Mouse (Mus musculus) hindbrain, embryonic 15.5 days (tissue): ENCODE data around the gene Trpt1. TPM values are rescaled to one million over a fixed set of nuclear protein-coding genes. Genes with fewer than 3 reads are reported as not detected.

Source experiments
- ATAC-seq: fragments of 200-750 bp; cut with Nextera tagmentation; 2 replicates; pipeline ENCODE4 v1.8.0; 2017; ENCODE audit warnings: low read depth, moderate number of reproducible peaks, moderate TSS enrichment; ENCODE audit not compliant: low FRiP score
- H3K27ac ChIP-seq: fragments of 300-500 bp; sonication (generic); replicated peaks from 2 replicates; pipeline ENCODE4 v1.5.1; 2015; ENCODE audit warnings: mild to moderate bottlenecking, inconsistent platforms
- H3K27me3 ChIP-seq: fragments of 300-500 bp; sonication (generic); 2 replicates; pipeline ENCODE4 v1.6.1; 2015; ENCODE audit warnings: control low read depth, inconsistent platforms
- H3K36me3 ChIP-seq: fragments of 300-500 bp; sonication (generic); 2 replicates; pipeline ENCODE4 v1.6.1; 2015; ENCODE audit warnings: control low read depth, inconsistent platforms
- H3K4me1 ChIP-seq: fragments of 300-500 bp; sonication (generic); replicated peaks from 2 replicates; pipeline ENCODE4 v1.6.1; 2015; ENCODE audit warnings: control low read depth, inconsistent platforms
- H3K4me2 ChIP-seq: fragments of 300-500 bp; sonication (generic); 2 replicates; pipeline ENCODE4 v1.6.1; 2015; ENCODE audit warnings: moderate library complexity, mild to moderate bottlenecking, inconsistent platforms
- H3K4me3 ChIP-seq: fragments of 300-500 bp; sonication (generic); 2 replicates; pipeline ENCODE4 v1.5.1; 2015; ENCODE audit warnings: mild to moderate bottlenecking, inconsistent platforms
- H3K9ac ChIP-seq: fragments of 300-500 bp; sonication (generic); 2 replicates; pipeline ENCODE4 v1.6.1; 2015; ENCODE audit warnings: inconsistent platforms
- H3K9me3 ChIP-seq: fragments of 300-500 bp; sonication (generic); 2 replicates; pipeline ENCODE4 v1.6.1; 2016; ENCODE audit warnings: control low read depth, inconsistent platforms
- WGBS: fragments of 180-500 bp; shearing (Covaris S2); methylation state at CpG from one replicate; pipeline ENCODE4 v1.1.7; 2015; 5-methylcytosine and 5-hydroxymethylcytosine counted together
- polyA plus RNA-seq: library from polyadenylated mRNA; unstranded; fragments of >200 nt; fragmentation: Nextera tagmentation; extraction: Ambion mirVana; gene quantifications from 2 replicates; pipeline ENCODE4 v1.2.1, GENCODE M21; 2015

Trpt1 gene
- polyA plus RNA-seq, 1 experiment from 2014 or later: 21.8 TPM

DNA sequence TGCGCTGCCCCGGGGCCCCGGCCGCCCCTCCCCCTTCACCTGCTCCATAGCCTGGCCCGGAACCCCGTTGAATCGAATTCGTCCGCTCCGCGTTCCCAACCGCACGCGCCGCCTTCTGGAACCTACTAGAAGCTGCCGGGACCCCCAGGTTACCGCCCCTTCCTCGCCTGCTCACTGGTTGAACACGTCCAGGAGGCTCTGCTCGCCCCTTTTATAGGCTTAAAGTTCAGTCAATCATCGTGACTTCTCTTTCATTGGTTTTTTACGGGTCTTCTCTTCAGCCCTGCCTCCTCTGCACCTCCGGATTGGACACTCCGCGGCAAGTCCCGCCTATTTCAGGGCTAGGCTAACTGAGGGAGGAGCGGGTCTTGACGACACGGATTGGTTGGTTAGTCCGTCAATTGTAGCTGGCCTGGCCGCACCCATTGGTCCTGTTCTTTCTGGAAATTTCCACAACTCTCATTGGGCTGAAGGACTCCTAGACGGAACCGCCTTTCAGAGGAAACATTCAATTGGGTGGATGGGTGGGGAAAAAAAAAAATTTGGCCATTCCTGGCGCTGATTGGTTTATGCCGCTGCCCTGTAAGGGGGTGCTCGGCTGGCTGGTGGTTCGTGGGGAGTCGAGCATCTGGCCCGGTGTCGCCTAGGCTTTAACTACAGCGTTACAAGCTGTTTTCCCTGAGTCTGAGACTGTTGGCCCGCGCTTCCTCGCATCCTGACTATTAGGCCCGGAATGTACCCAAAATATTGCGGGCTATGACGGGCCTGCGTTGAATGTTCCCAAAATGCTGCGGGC is 44.1 kb downstream of the Trpt1 start, which contains the start of gene Stip1:
Gene Stip1, minus strand, starts transcription at position 127 of the 796 bp plus-strand sequence.
- ATAC-seq: peak; percentile 99
- H3K36me3 ChIP-seq: peaks cover 5% of the 10 kb centered on the region
- peaks cover 35% of the 10 kb centered on the region for H3K4me1 ChIP-seq
- H3K9ac ChIP-seq: peak within 1 kb of the TSS; percentile 89
- H3K27ac ChIP-seq: peak within 1 kb of the TSS; percentile 96
- no peaks in the 10 kb centered on the region for H3K9me3 ChIP-seq
- WGBS: under 1% methylated on average over 48 of the region's 49 CpGs
- peak within 1 kb of the TSS; percentile 85 for H3K4me3 ChIP-seq
- H3K27me3 ChIP-seq: no peaks in the 10 kb centered on the region
- H3K4me2 ChIP-seq: peak within 1 kb of the TSS; percentile 88

- peak overlapping the region; percentile 71 for H3K9ac ChIP-seq
- ATAC-seq: no peak
- peaks cover 35% of the 10 kb centered on the region for H3K4me1 ChIP-seq
- H3K27ac ChIP-seq: peak overlapping the region; percentile 96
- H3K36me3 ChIP-seq: no peaks in the 10 kb centered on the region
- peak overlapping the region; percentile 88 for H3K4me2 ChIP-seq
- peak overlapping the region; percentile 52 for H3K4me3 ChIP-seq
- H3K27me3 ChIP-seq: no peaks in the 10 kb centered on the region
- no peaks in the 10 kb centered on the region for H3K9me3 ChIP-seq
- 24% methylated on average over 13 of the region's 13 CpGs for WGBS
Observed at GRCm38 (mm10) chr19:7040637-7041130, 44.8 kb downstream of the Trpt1 start.

GRCm38 (mm10) chr19:7041171-7041570 is 45.2 kb downstream of the Trpt1 start:
- peak overlapping the region; percentile 88 for H3K4me2 ChIP-seq
- no peak overlapping the region for H3K4me3 ChIP-seq
- peak overlapping the region; percentile 96 for H3K27ac ChIP-seq
- no peaks in the 10 kb centered on the region for H3K9me3 ChIP-seq
- no peak overlapping the region for H3K9ac ChIP-seq
- WGBS: 83% methylated on average over 2 of the region's 2 CpGs
- no peaks in the 10 kb centered on the region for H3K27me3 ChIP-seq
- H3K4me1 ChIP-seq: peaks cover 34% of the 10 kb centered on the region
- no peak for ATAC-seq
- no peaks in the 10 kb centered on the region for H3K36me3 ChIP-seq

GRCm38 (mm10) chr19:7044279-7044678 is 48.3 kb downstream of the Trpt1 start:
- Histone ChIP-seq H3K27me3 (no peaks in the 10 kb centered on the region), H3K4me3 (no peak overlapping the region), H3K9ac (no peak overlapping the region), H3K4me2 (no peak overlapping the region), H3K9me3 (no peaks in the 10 kb centered on the region), H3K4me1 (peaks cover 6% of the 10 kb centered on the region), H3K27ac (no peak overlapping the region), H3K36me3 (no peaks in the 10 kb centered on the region)
- ATAC-seq: no peak
- 64% methylated on average over 4 of the region's 4 CpGs for whole genome bisulfite sequencing

- Histone ChIP-seq H3K4me3 (no peak overlapping the region), H3K27me3 (no peaks in the 10 kb centered on the region), H3K4me1 (peaks cover 6% of the 10 kb centered on the region), H3K27ac (no peak overlapping the region), H3K36me3 (no peaks in the 10 kb centered on the region), H3K4me2 (no peak overlapping the region), H3K9me3 (no peaks in the 10 kb centered on the region), H3K9ac (no peak overlapping the region)
- WGBS: 39% methylated on average over 4 of the region's 4 CpGs
- no peak for ATAC-seq
Observed at GRCm38 (mm10) chr19:7044706-7045105, 48.8 kb downstream of the Trpt1 start.

Other genes starting within 250 kb of the Trpt1 start
- 13.3 and 15.8 TPM in 2 replicates for gene Rps6ka4, start 155.5 kb upstream of the Trpt1 start, polyA plus RNA-seq
- gene Ccdc88b, start 137.9 kb upstream of the Trpt1 start, polyA plus RNA-seq: 0.79 and 1.1 TPM in 2 replicates
- 104 TPM in 2 replicates for gene Trmt112, start 86.4 kb upstream of the Trpt1 start, polyA plus RNA-seq
- gene Prdx5, start 86.0 kb upstream of the Trpt1 start, polyA plus RNA-seq: 375 and 392 TPM in 2 replicates
- gene Esrra, start 74.3 kb upstream of the Trpt1 start, polyA plus RNA-seq: 17.5 and 18.7 TPM in 2 replicates
- 2.0 and 3.1 TPM in 2 replicates for gene Catsperz, start 70.8 kb upstream of the Trpt1 start, polyA plus RNA-seq
- 9.0 and 13.1 TPM in 2 replicates for gene Kcnk4, start 61.6 kb upstream of the Trpt1 start, polyA plus RNA-seq
- 90.1 and 99.1 TPM in 2 replicates for gene Bad, start 54.3 kb upstream of the Trpt1 start, polyA plus RNA-seq
- gene Gpr137, start 53.7 kb upstream of the Trpt1 start, polyA plus RNA-seq: 64.0 and 79.2 TPM in 2 replicates
- gene Ppp1r14b, start 21.2 kb upstream of the Trpt1 start, polyA plus RNA-seq: 210 and 211 TPM in 2 replicates
- 13.6 and 14.0 TPM in 2 replicates for gene Plcb3, start 19.7 kb upstream of the Trpt1 start, polyA plus RNA-seq
- 147 and 160 TPM in 2 replicates for gene Fkbp2, start 15.6 kb upstream of the Trpt1 start, polyA plus RNA-seq
- gene Vegfb, start 8.5 kb upstream of the Trpt1 start, polyA plus RNA-seq: 63.9 and 67.5 TPM in 2 replicates
- 23.7 and 24.2 TPM in 2 replicates for gene Dnajc4, start 3.6 kb upstream of the Trpt1 start, polyA plus RNA-seq
- 22.8 and 23.9 TPM in 2 replicates for gene Nudt22, start within 50 bp of the Trpt1 start, polyA plus RNA-seq
- 4.5 and 5.2 TPM in 2 replicates for gene Fermt3, start 23.3 kb downstream of the Trpt1 start, polyA plus RNA-seq
- 218 and 229 TPM in 2 replicates for gene Stip1, start 43.8 kb downstream of the Trpt1 start, polyA plus RNA-seq
- 5.5 and 6.1 TPM in 2 replicates for gene Macrod1, start 60.7 kb downstream of the Trpt1 start, polyA plus RNA-seq
- 9.8 and 11.1 TPM in 2 replicates for gene Flrt1, start 109.6 kb downstream of the Trpt1 start, polyA plus RNA-seq
- 233 and 239 TPM in 2 replicates for gene Otub1, start 210.2 kb downstream of the Trpt1 start, polyA plus RNA-seq
- 1,050 and 1,125 TPM in 2 replicates for gene Cox8a, start 221.5 kb downstream of the Trpt1 start, polyA plus RNA-seq
- 62.2 and 66.2 TPM in 2 replicates for gene Naa40, start 245.1 kb downstream of the Trpt1 start, polyA plus RNA-seq